Mouse (Mus musculus) small intestine, adult 2 months (tissue): Measurements from ENCODE around the gene Tulp4. TPM values are rescaled to one million over a fixed set of nuclear protein-coding genes. Genes with fewer than 3 reads are reported as not detected.
A peak's percentile ranks its signal among the peaks of the same experiment; 100 is the strongest.

Source experiments
- H3K27ac ChIP-seq: fragments of 200-500 bp; 2 replicates; pipeline ENCODE4 v1.5.1; 2012; ENCODE audit warnings: low read depth, low read length, control low read depth, inconsistent platforms; ENCODE audit not compliant: insufficient read depth
- H3K27me3 ChIP-seq: fragments of 200-500 bp; 2 replicates; pipeline ENCODE4 v1.6.1; 2012; ENCODE audit warnings: mild to moderate bottlenecking, moderate library complexity, low read length, inconsistent platforms; ENCODE audit not compliant: control insufficient read depth, insufficient read depth
- H3K36me3 ChIP-seq: fragments of 200-500 bp; 2 replicates; pipeline ENCODE4 v1.6.1; 2012; ENCODE audit warnings: mild to moderate bottlenecking, low read length, control low read depth, inconsistent platforms; ENCODE audit not compliant: control insufficient read depth, insufficient read depth
- H3K4me1 ChIP-seq: fragments of 200-500 bp; 2 replicates; pipeline ENCODE4 v1.6.1; 2012; ENCODE audit warnings: low read length, inconsistent platforms, mixed read lengths; ENCODE audit not compliant: control insufficient read depth, insufficient read depth, insufficient read length
- H3K4me3 ChIP-seq: fragments of 200-500 bp; 2 replicates; pipeline ENCODE4 v1.5.1; 2012; ENCODE audit warnings: low read depth, mild to moderate bottlenecking, control low read depth, inconsistent platforms, low read length, moderate library complexity
- CTCF ChIP-seq: fragments of 200-500 bp; IDR thresholded peaks from 2 replicates; pipeline ENCODE4 v1.5.1; 2012; ENCODE audit warnings: low read depth, mild to moderate bottlenecking, control low read depth, inconsistent platforms, low read length, moderate library complexity, mixed read lengths; ENCODE audit not compliant: insufficient replicate concordance, insufficient read length; ENCODE audit errors: extremely low read depth
- POLR2A ChIP-seq: fragments of 200-500 bp; IDR thresholded peaks from 2 replicates; pipeline ENCODE4 v1.6.1; 2012; ENCODE audit warnings: low read depth, mild to moderate bottlenecking, control low read depth, inconsistent platforms, low read length, moderate library complexity
- WGBS: fragments of 180-500 bp; shearing (Covaris S2); methylation state at CpG from one replicate; pipeline ENCODE4 v1.1.7; 2018; 5-methylcytosine and 5-hydroxymethylcytosine counted together
- polyA plus RNA-seq: library from polyadenylated mRNA; depleted of rRNA; stranded (reverse); fragments of >200 nt; gene quantifications from 2 replicates; pipeline ENCODE4 v1.2.3, GENCODE M21; 2012

Gene Tulp4
- polyA plus RNA-seq, 1 experiment: 45.3 TPM

GRCm38 (mm10) chr17:6079287-6080122 lies 26.7 kb upstream of the Tulp4 start, which contains the start of the genes Serac1 and Gtf2h5:
Serac1 (minus strand) TSS chr17:6079741.
Gtf2h5 (plus strand) TSS chr17:6079786.
- under 1% methylated on average over 69 of the region's 70 CpGs for WGBS
- peak within 1 kb of the TSS; percentile 73 for H3K4me3 ChIP-seq

GRCm38 (mm10) chr17:6083323-6083890 lies 22.8 kb upstream of the Tulp4 start:
- Histone ChIP-seq H3K4me3 (no peak overlapping the region), H3K36me3 (peaks cover 16% of the 10 kb centered on the region), H3K27ac (no peak overlapping the region), H3K27me3 (no peaks in the 10 kb centered on the region), H3K4me1 (no peaks in the 10 kb centered on the region; the same call in 1 of the 2 replicates)
- WGBS: 81% methylated on average over 5 of the region's 5 CpGs
- no peak for TF ChIP-seq POLR2A
- TF ChIP-seq CTCF: no peak

More at GRCm38 (mm10) chr17:6079287-6080122, 26.7 kb upstream of the Tulp4 start, which contains the start of the genes Serac1 and Gtf2h5:
- Histone ChIP-seq H3K27me3 (no peaks in the 10 kb centered on the region), H3K27ac (peak within 1 kb of the TSS; percentile 73), H3K36me3 (peaks cover 4% of the 10 kb centered on the region), H3K4me1 (no peaks in the 10 kb centered on the region; the same call in 1 of the 2 replicates)
- no peak for TF ChIP-seq CTCF
- peak; percentile 91 for TF ChIP-seq POLR2A

- WGBS: 39% methylated on average over 6 of the region's 6 CpGs
- Histone ChIP-seq H3K4me3 (no peak overlapping the region), H3K36me3 (peaks cover 4% of the 10 kb centered on the region)
These were observed 14.6 kb upstream of the Tulp4 start for GRCm38 (mm10) chr17:6091604-6092003.

GRCm38 (mm10) chr17:6095579-6095978 lies 10.7 kb upstream of the Tulp4 start:
- no peak overlapping the region for H3K27ac ChIP-seq
- no peaks in the 10 kb centered on the region for H3K27me3 ChIP-seq
- TF ChIP-seq CTCF (no peak), POLR2A (no peak)
- H3K4me3 ChIP-seq: no peak overlapping the region
- peaks cover 8% of the 10 kb centered on the region; the same call in 1 of the 2 replicates for H3K4me1 ChIP-seq
- H3K36me3 ChIP-seq: no peaks in the 10 kb centered on the region

More at GRCm38 (mm10) chr17:6091604-6092003, 14.6 kb upstream of the Tulp4 start:
- Histone ChIP-seq H3K4me1 (peaks cover 8% of the 10 kb centered on the region; the same call in 1 of the 2 replicates), H3K27me3 (no peaks in the 10 kb centered on the region), H3K27ac (no peak overlapping the region)
- no peak for TF ChIP-seq POLR2A
- no peak for TF ChIP-seq CTCF

GRCm38 (mm10) chr17:6097884-6098283 lies 8.4 kb upstream of the Tulp4 start:
- Histone ChIP-seq H3K4me3 (no peak overlapping the region), H3K36me3 (no peaks in the 10 kb centered on the region), H3K4me1 (no peaks in the 10 kb centered on the region), H3K27ac (no peak overlapping the region), H3K27me3 (no peaks in the 10 kb centered on the region)
- WGBS: 32% methylated on average over 4 of the region's 4 CpGs
- peak; percentile 88; the same call in 1 of the 2 replicates for TF ChIP-seq CTCF
- TF ChIP-seq POLR2A: no peak

GRCm38 (mm10) chr17:6102287-6102686 lies 4.0 kb upstream of the Tulp4 start:
- H3K4me3 ChIP-seq: no peak overlapping the region
- WGBS: 87% methylated on average over 3 of the region's 3 CpGs
- no peak overlapping the region for H3K27ac ChIP-seq
- H3K27me3 ChIP-seq: 0 out of 2 replicates have a peak, but pooled peaks cover 3% of the 10 kb centered on the region
- H3K36me3 ChIP-seq: no peaks in the 10 kb centered on the region
- H3K4me1 ChIP-seq: no peaks in the 10 kb centered on the region
- no peak for TF ChIP-seq POLR2A
- TF ChIP-seq CTCF: no peak

GRCm38 (mm10) chr17:6103566-6103965 lies 2.7 kb upstream of the Tulp4 start:
- Histone ChIP-seq H3K4me1 (no peaks in the 10 kb centered on the region), H3K4me3 (no peak overlapping the region), H3K36me3 (no peaks in the 10 kb centered on the region), H3K27ac (no peak overlapping the region), H3K27me3 (0 out of 2 replicates have a peak, but pooled peaks cover 3% of the 10 kb centered on the region)
- TF ChIP-seq POLR2A (no peak), CTCF (no peak)
- WGBS: 81% methylated on average over 6 of the region's 6 CpGs
